Mouse (Mus musculus) ovary, postnatal 36 days (tissue): ENCODE data around the gene Pet117.
"Not testable (repeated sequence)": the region's sequence is repeated elsewhere in the genome, so short reads cannot be mapped to it uniquely, and the experiment has no call there.

Experiments
- DNase-seq: peaks from one replicate; pipeline ENCODE4 v3.0.0; 2022; ENCODE audit warnings: low spot score, mixed read lengths

Pet117 gene

GRCm38 (mm10) chr2:144368400-144369019 lies at the start of gene Pet117, which contains the start of gene Kat14:
Pet117 (plus strand) TSS chr2:144368996.
Kat14 (plus strand) TSS chr2:144368983.
- peak; percentile 95 for DNase-seq

DNA sequence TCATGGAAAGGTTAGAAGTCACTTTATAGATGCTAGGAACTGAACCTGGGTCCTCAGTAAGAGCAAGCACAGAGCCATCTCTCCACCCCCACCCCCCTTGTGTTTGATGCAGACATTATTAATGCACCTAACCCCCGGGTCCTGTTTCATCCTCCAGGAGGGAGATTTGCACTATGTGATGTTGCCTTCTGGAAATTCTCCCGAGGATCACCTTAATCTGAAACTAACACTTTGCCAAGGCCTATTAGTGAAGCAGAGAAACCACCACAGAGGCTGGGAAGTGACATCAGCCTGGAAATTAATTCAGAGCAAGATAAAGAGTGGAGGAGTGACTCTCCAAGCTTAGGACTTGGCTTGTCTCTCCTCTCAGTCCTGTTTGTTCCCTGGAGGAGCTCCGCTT lies 44.6 kb upstream of the Pet117 start:
- DNase-seq = no peak

GRCm38 (mm10) chr2:144329451-144329850 lies 39.3 kb upstream of the Pet117 start:
- DNase-seq = no peak

- DNase-seq = no peak
Measured at GRCm38 (mm10) chr2:144329937-144330336, 38.9 kb upstream of the Pet117 start.

GRCm38 (mm10) chr2:144330352-144330959 lies 38.3 kb upstream of the Pet117 start:
- peak; percentile 25 for DNase-seq

DNA sequence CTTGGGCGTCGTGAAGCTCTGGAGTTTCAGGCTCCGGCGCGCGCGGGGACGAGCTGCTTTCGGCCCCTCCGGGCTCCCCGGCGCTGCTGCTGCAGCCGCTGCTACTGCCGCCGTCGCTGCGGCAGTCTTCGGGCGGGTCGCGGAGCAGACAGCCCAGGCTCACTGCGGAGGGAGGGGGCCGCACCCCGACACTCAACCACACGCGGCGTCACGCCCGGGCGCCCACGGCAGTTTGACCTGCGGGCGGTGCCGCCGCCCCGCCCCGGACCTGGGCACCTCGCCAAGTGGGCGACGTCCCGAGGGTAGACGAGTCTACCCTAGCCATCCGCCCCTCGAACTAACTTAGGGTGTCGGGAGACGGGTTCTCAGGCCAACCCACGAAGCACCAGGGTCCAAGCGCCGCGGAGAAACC lies 37.8 kb upstream of the Pet117 start:
- no peak for DNase-seq

DNA sequence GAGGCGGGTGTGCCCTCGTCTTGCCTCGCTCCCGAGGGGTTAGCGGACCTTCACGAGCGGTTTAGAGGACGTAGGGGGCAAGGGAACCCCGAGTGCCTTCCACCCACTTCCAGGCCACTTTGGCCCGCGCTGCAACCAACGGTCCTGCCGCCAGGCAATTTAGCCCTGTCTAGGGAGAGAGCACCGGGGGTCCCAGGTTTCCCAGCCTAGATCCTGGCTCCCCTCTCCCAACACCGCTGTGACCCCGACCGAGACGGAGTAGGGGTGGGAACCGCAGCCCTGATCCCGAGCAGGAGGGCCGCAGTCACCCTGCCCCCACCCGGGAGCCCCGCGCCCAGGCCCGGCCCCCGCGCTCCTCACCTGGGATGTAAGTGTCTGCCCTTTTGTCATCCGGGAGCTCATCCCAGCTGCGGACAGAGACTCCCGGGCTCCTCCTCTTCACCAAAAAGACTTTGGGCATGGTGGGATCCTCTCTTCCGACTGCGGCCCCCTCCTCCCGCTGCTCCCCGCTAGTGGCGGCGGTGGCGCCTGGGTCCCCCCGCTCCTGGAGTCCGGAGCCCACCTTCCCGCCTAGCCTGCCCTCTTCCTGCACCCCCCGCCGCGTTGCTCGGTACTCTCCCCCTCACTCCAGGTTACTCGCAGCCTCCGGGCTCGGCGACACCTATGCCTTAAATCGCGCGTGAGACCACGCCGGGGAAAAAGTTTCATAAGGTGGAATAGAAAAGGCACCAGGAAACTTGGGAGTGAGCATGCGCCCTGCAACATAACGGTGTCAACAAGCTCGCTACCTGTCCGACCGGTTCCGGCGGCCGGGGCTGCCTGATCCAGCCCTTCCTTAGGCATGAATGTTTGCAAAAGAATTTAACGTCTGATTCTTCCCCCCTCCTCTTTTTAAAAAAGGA lies 37.1 kb upstream of the Pet117 start, which contains the start of gene Ovol2:
Gene Ovol2, minus strand, starts transcription at position 746 of the 902 bp plus-strand sequence.
- peak; percentile 32 for DNase-seq

- DNase-seq = no peak
Measured at GRCm38 (mm10) chr2:144332486-144332885, 36.3 kb upstream of the Pet117 start.

DNA sequence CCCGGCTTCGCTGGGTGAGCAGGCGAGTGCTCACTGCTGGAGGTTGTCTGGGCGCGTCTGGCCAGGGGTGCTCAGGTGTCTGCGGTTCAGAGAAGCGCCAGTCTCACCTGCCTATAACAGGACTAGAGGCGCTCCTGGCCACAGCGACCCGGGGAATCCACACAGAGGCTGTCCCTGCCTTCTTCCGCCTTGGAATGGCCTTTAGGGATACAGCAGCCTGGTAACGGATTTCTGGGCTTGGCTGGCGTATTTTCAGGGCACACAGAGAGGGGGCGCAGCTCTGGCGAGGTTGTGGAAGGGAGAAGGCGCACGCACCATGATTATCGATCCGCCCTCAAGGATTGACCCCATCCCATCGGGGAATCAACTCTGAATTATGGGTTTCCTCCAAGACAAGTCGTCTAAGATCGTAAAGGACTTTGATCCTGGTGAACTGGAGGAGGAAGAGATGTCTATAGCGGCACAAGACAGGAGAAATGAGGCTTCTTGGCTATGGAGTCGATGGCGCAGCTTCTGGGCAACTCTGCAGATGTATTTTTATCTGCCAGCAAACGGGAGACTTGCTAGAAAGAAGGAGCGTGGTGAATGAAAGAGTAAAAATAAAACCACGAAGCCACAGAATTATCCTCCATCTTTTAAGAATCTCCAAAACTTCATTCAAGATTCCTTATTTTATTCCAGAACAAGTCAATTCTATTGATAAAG lies 35.5 kb upstream of the Pet117 start:
- peak; percentile 11 for DNase-seq

- no peak for DNase-seq
Measured at GRCm38 (mm10) chr2:144337230-144337629, 31.6 kb upstream of the Pet117 start.

DNA sequence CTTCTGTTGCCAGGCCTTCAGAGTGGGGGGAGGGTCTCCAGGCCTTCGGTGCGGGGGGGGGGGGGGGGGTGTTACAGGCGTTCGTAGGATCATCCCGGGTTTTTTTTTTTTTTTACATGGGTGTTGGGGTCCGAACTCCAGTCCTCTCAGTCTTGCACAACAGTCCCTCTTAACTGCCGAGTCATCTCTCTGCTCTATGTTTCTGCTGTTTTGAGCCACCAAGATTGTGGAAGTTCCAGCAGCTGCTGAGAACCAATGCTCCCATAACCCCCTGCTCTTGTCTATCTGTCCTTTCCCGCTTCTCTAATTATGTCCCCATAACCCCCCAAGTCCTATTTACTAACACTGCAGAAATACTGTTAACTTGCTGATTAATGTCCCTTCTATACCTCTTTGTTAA lies 31.1 kb upstream of the Pet117 start:
- no peak for DNase-seq

DNA sequence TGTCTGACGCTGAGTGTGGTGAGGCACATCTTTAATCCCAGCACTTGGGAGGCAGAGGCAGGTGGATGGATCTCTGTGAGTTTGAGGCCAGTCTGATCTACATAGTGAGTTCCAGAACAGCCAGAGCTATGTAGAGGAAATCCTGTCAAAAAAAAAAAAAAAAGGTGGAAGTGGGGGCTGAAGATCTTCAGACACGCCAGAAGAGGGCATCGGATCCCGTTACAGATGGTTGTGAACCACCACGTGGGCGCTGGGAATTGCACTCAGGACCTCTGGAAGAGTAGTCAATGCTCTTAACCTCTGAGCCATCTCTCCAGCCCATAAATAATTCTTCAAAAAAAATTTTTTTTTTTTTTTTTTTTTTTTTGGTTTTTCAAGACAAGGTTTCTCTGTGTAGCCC lies 30.6 kb upstream of the Pet117 start:
- not testable (repeated sequence) for DNase-seq

DNA sequence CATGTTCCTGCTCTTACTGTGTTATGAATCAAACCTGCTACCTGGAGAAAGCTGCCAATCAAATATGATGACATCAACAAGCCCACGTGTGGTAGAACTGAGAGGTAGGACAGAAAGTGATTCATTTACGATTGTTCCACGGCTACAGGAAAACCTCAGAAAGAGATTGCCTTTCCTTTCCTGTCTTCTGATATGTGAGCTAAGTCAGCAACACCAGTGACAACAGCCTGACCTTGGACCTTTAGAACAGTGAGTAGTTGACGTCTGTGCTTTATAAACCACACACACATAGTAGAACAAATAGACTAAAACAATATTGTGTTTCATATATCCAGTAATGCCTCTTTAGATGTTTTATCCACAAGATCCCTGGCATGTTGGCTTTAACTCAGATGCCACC lies 25.6 kb upstream of the Pet117 start:
- DNase-seq = no peak

- DNase-seq = no peak
Measured at GRCm38 (mm10) chr2:144348525-144348924, 20.3 kb upstream of the Pet117 start.

- no peak for DNase-seq
Measured at GRCm38 (mm10) chr2:144352843-144353242, 16.0 kb upstream of the Pet117 start.

DNA sequence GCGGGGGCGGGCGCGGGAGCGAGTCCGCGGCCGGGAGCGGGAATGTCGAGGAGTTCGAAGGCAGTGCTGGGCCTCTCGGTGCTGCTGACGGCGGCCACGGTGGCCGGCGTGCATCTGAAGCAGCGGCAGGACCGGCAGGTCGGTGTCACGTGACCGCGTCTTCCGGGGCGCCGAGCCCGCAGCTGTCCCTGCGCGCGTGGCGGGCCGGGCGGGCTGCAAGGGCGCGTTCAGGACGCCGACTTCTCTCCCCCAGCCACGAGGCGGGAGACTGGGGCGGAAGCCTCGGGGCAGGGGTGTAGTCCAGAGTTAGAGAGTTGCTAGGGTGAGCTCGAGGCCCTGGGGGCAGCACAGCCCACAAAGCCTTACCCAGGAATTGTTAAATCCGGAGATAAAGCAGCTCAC lies 225 bp downstream of the Pet117 start:
- no peak for DNase-seq

- DNase-seq = no peak
Measured at GRCm38 (mm10) chr2:144369511-144369910, 715 bp downstream of the Pet117 start.

- no peak for DNase-seq
Measured at GRCm38 (mm10) chr2:144371566-144371965, 2.8 kb downstream of the Pet117 start.

- DNase-seq = no peak
Measured at GRCm38 (mm10) chr2:144373063-144373462, 4.3 kb downstream of the Pet117 start.

DNA sequence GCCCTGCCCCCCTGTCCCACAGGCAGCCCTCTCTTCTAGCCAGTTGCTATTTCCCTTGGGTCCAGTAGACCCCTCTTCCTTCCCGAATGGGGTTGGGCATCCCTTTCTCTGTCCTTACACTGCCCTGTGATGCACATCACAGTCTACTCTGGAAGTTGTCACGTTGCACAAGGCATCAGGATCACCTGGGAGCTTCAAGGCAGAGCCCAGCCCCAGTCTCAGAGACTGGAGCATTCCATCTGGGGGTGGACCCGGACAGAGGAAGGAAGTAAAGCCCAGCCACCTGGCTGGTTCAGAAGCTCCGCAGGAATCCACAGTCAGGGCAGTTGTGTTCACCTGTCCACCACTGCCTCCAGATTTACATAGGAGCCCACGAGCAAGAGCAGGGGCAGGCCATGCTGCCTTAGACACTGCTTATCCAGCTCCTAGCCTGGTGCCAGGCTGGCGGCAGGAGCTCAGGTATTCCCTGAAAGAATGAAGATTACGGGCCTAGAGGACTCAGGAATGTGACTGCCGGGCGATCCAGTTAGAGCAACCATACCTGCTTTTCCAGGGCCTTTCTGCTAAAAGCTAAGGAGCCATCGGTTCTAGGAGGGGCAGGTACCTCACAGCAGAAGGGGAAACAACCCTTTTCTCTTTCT lies 6.4 kb downstream of the Pet117 start:
- DNase-seq = no peak

DNA sequence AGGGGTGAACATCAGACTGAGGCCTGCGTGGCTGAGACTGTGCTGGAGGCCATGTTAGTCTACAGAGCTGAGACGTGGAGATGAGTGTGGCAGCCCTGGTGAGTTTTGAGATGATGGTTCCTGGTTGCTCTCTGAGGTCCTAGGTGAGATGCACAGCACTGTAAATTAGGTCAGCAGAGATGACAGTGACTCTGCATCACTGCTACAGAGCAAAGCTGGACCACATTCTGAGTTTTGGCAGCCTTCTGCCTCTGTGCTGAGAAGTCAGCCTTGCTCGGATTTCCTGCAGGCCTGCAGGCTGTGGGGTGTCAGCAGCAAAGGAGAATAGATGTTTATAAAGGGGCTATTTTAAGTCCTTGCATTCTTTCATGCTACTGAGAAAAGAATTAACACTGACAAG lies 12.5 kb downstream of the Pet117 start:
- DNase-seq = no peak

GRCm38 (mm10) chr2:144381741-144382140 lies 12.9 kb downstream of the Pet117 start:
- no peak for DNase-seq
